Mouse (Mus musculus): ENCODE measurements at regions not wholly inside any gene's neighbourhood (a gene's known extent, or its start where the extent isn't known, plus 50 kb on each side); places are given as distances from the start of the nearest gene placed in this dataset.

DNA sequence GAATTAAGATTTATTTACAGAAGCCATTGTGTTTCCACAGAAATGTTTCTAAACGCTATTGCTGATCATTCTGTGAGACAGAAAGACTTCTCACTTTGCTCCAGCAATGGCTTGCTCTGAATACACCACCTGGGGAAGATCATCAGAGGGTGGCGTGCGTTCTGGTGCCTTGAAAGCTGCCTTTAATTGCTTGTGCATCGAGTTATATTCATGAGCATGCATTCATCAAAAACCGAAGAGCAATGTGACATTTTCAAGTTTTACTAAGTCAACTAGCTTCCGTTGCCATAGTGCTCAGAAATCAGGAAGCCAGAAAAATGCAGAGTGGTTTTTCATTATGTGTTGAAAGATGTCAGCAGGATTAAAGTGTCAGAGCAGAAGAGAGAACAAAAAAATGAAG lies 85.0 kb upstream of the Pcdh18 start:
- peak in 1 of 2 experiments; percentile 10 for DNase-seq (ENCODE audit: inconsistent age in 2 of 2, low spot score in 1 of 2)

DNA sequence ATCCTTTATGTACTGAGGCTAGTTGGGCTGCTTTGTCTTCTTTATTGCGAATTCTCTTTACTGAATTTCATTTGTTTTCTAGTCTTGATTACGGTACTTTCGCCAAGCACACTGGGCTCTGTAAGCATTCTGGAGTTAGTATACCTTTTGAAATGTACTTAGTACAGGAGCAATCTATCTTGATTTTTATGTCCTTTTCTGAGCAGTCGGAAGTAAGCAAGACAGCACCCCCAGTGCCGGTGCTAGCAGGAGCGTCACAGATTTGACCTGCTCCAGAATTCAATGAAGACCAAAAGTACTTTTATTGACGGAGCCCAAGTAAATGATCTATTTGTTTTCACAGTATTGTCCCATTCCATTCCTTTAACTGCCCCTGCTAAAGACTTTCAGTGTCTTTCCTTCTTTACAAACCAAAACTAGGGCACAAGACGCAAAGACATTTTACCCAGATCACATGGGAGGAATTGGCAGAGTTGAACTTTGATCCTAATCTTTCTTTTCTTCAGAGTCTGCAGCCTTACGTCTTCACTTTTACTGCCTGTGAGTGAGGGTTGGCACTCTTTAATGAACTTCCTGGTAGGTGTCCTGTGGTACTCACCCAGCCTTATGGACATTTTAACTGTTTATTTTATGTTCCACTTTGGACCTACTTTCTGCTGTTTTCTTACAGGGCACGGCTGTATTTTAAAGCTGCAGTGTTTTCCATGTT lies 83.5 kb upstream of the Pcdh18 start:
- peak in 1 of 2 experiments; percentile 13 for DNase-seq (ENCODE audit: inconsistent age in 2 of 2, low spot score in 1 of 2)

DNA sequence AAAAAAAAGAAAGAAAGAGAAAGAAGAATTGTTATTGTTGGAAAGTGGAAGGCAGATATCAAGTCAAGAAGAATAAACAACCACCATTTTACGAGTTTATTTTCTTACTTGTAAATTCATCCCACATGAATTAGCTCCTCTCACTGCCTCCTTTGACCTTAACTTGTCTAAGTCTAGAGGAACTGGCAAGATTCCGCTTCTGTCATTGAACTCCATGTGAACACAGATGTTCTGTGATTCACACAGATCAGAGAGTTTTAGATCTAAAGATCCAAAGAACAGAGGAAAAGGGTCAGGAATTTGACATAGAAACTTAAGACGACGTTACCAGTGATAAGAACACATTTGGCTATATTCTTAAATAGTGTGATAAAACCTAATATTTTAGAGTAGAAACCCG lies 57.3 kb upstream of the Pcdh18 start:
- no peak for DNase-seq (ENCODE audit: inconsistent age in 2 of 2, low spot score in 1 of 2)

DNA sequence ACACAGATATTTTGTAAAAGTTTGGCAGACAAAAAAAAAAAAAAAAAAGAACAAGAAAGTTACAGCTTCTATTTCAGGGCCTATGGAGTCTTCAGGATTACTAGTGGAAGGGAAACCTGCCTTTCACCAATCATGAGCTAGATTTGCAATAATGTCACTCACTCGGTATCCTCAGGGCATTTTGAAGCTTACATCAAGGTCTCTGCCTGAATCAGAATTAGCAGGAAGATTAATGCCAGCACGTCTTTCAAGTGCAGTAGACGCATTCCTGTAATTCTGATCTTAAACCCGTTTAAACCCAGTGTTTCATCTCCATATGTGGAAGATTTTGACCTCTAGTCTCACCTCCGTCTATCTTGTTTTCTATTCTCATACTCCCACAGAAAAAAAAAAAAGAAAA lies 50.6 kb upstream of the Pcdh18 start:
- peak in 1 of 2 experiments; percentile 33 for DNase-seq (ENCODE audit: inconsistent age in 2 of 2, low spot score in 1 of 2)

DNA sequence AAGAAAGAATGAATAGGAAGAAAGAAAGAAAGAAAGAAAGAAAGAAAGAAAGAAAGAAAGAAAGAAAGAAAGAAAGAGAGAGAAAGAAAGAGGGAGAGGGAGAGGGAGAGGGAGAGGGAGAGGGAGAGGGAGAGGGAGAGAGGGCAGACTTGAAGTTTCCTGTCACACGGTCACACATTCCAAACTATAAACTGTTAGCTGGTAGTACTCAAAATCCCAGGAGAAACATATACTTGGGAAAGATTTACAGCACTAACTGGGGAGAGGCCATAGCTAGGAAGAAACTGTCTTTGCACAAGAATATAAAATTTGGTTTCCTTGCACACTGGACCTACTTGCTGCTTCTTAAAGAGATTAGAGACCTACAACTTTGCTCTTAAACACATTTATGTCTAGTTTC lies 50.2 kb upstream of the Pcdh18 start:
- DNase-seq (ENCODE audit: inconsistent age in 2 of 2, low spot score in 1 of 2), result peak in 1 of 2 experiments; percentile 9

Data from adrenal gland, adult (tissue).